Mouse (Mus musculus) midbrain, embryonic 16.5 days (tissue): ENCODE data around the gene Cul9. TPM values are rescaled to one million over a fixed set of nuclear protein-coding genes. Genes with fewer than 3 reads are reported as not detected.

ENCODE experiments used
- microRNA-seq: library from miRNA; unstranded; fragments of <30 nt; microRNA quantifications from one replicate; pipeline ENCODE4, GENCODE M21; 2017
- polyA plus RNA-seq: library from polyadenylated mRNA; unstranded; fragments of >200 nt; fragmentation: Nextera tagmentation; extraction: Ambion mirVana; gene quantifications from 2 replicates; pipeline ENCODE4 v1.2.1, GENCODE M21; 2015

Cul9 gene
- polyA plus RNA-seq, 1 experiment from 2014 or later = 28.0 TPM

Small RNA genes lying within 50 kb of the gene (microRNA-seq; reads per million reads assigned to microRNA genes)
- gene Mir6976 = 0.69 reads per million

Other genes with a start within 250 kb of the Cul9 start
- 20.6 and 25.8 TPM in 2 replicates for gene Dlk2, start 249.0 kb downstream of the Cul9 start, polyA plus RNA-seq
- 9.3 and 10.3 TPM in 2 replicates for gene Abcc10, start 218.0 kb downstream of the Cul9 start, polyA plus RNA-seq
- 15.2 and 17.5 TPM in 2 replicates for gene Zfp318, start 162.7 kb downstream of the Cul9 start, polyA plus RNA-seq
- 3.0 and 3.6 TPM in 2 replicates for gene Crip3, start 117.5 kb downstream of the Cul9 start, polyA plus RNA-seq
- gene Slc22a7, start 107.9 kb downstream of the Cul9 start, polyA plus RNA-seq = not detected in 2 replicates
- gene Ttbk1, start 58.7 kb downstream of the Cul9 start, polyA plus RNA-seq = 4.7 and 5.5 TPM in 2 replicates
- 11.1 and 11.5 TPM in 2 replicates for gene Dnph1, start 49.7 kb downstream of the Cul9 start, polyA plus RNA-seq
- gene Srf, start 9.8 kb upstream of the Cul9 start, polyA plus RNA-seq = 3.0 and 3.2 TPM in 2 replicates
- gene Ptk7, start 83.1 kb upstream of the Cul9 start, polyA plus RNA-seq = 26.9 and 28.8 TPM in 2 replicates
- gene Klc4, start 99.6 kb upstream of the Cul9 start, polyA plus RNA-seq = 32.4 and 39.7 TPM in 2 replicates
- 58.9 and 60.8 TPM in 2 replicates for gene Mrpl2, start 99.8 kb upstream of the Cul9 start, polyA plus RNA-seq
- 41.9 and 47.6 TPM in 2 replicates for gene Cul7, start 103.9 kb upstream of the Cul9 start, polyA plus RNA-seq
- 51.8 and 52.4 TPM in 2 replicates for gene Rrp36, start 128.0 kb upstream of the Cul9 start, polyA plus RNA-seq
- gene Mea1, start 132.4 kb upstream of the Cul9 start, polyA plus RNA-seq = 285 and 318 TPM in 2 replicates
- 173 TPM in 2 replicates for gene Klhdc3, start 134.5 kb upstream of the Cul9 start, polyA plus RNA-seq
- 94.8 and 102 TPM in 2 replicates for gene Ppp2r5d, start 158.7 kb upstream of the Cul9 start, polyA plus RNA-seq
- gene Pex6, start 165.1 kb upstream of the Cul9 start, polyA plus RNA-seq = 22.6 and 22.7 TPM in 2 replicates
- gene Gnmt, start 182.8 kb upstream of the Cul9 start, polyA plus RNA-seq = 0.68 and 0.83 TPM in 2 replicates
- gene Cnpy3, start 205.8 kb upstream of the Cul9 start, polyA plus RNA-seq = 67.7 and 67.8 TPM in 2 replicates
- not detected in 2 replicates for gene Ptcra, start 217.3 kb upstream of the Cul9 start, polyA plus RNA-seq
- 48.1 and 53.7 TPM in 2 replicates for gene 2310039H08Rik, start 226.2 kb upstream of the Cul9 start, polyA plus RNA-seq
- 78.4 and 84.2 TPM in 2 replicates for gene Rpl7l1, start 236.3 kb upstream of the Cul9 start, polyA plus RNA-seq